Mouse (Mus musculus) stomach, embryonic 15.5 days (tissue): Measurements from ENCODE around the gene Uhmk1. TPM values are rescaled to one million over a fixed set of nuclear protein-coding genes. Genes with fewer than 3 reads are reported as not detected.

Source experiments
- ATAC-seq: fragments of 200-750 bp; cut with Nextera tagmentation; 2 replicates; pipeline ENCODE4 v1.8.0; 2017; ENCODE audit warnings: low read depth, moderate number of reproducible peaks, moderate TSS enrichment; ENCODE audit not compliant: insufficient read depth, low FRiP score
- H3K27ac ChIP-seq: fragments of 300-500 bp; sonication (generic); 2 replicates; pipeline ENCODE4 v1.5.1; 2015; ENCODE audit warnings: mild to moderate bottlenecking, inconsistent platforms
- H3K27me3 ChIP-seq: fragments of 300-500 bp; sonication (generic); replicated peaks from 2 replicates; pipeline ENCODE4 v1.6.1; 2015; ENCODE audit warnings: inconsistent platforms
- H3K36me3 ChIP-seq: fragments of 300-500 bp; sonication (generic); 2 replicates; pipeline ENCODE4 v1.6.1; 2015; ENCODE audit warnings: inconsistent platforms
- H3K4me1 ChIP-seq: fragments of 300-500 bp; sonication (generic); 2 replicates; pipeline ENCODE4 v1.6.1; 2015; ENCODE audit warnings: inconsistent platforms
- H3K4me2 ChIP-seq: fragments of 300-500 bp; sonication (generic); 2 replicates; pipeline ENCODE4 v1.6.1; 2015; ENCODE audit warnings: mild to moderate bottlenecking, inconsistent platforms
- H3K4me3 ChIP-seq: fragments of 300-500 bp; sonication (generic); replicated peaks from 2 replicates; pipeline ENCODE4 v1.5.1; 2015; ENCODE audit warnings: inconsistent platforms
- H3K9ac ChIP-seq: fragments of 300-500 bp; sonication (generic); 2 replicates; pipeline ENCODE4 v1.6.1; 2015; ENCODE audit warnings: inconsistent platforms
- H3K9me3 ChIP-seq: fragments of 300-500 bp; sonication (generic); 2 replicates; pipeline ENCODE4 v1.6.1; 2016; ENCODE audit warnings: inconsistent platforms
- WGBS: fragments of 180-500 bp; shearing (Covaris S2); methylation state at CpG from one replicate; pipeline ENCODE4 v1.1.7; 2015; 5-methylcytosine and 5-hydroxymethylcytosine counted together
- polyA plus RNA-seq: library from polyadenylated mRNA; unstranded; fragments of >200 nt; fragmentation: Nextera tagmentation; extraction: Ambion mirVana; gene quantifications from 2 replicates; pipeline ENCODE4 v1.2.1, GENCODE M21; 2015

The Uhmk1 gene
- polyA plus RNA-seq, 1 experiment from 2014 or later, result 8.0 TPM

GRCm38 (mm10) chr1:170206395-170206794 is 8.8 kb downstream of the Uhmk1 start:
- peaks cover 38% of the 10 kb centered on the region for H3K36me3 ChIP-seq
- H3K4me1 ChIP-seq, result no peaks in the 10 kb centered on the region
- no peak for ATAC-seq
- no peaks in the 10 kb centered on the region for H3K9me3 ChIP-seq
- WGBS, result 90% methylated on average over 6 of the region's 6 CpGs
- no peaks in the 10 kb centered on the region for H3K27me3 ChIP-seq
- H3K4me2 ChIP-seq, result no peak overlapping the region
- no peak overlapping the region for H3K4me3 ChIP-seq
- no peak overlapping the region for H3K9ac ChIP-seq
- H3K27ac ChIP-seq, result no peak overlapping the region

- Histone ChIP-seq H3K9me3 (no peaks in the 10 kb centered on the region), H3K9ac (no peak overlapping the region), H3K27me3 (no peaks in the 10 kb centered on the region), H3K4me2 (no peak overlapping the region), H3K36me3 (peaks cover 43% of the 10 kb centered on the region), H3K27ac (no peak overlapping the region), H3K4me3 (no peak overlapping the region), H3K4me1 (no peaks in the 10 kb centered on the region)
- no peak for ATAC-seq
- 80% methylated on average over 3 of the region's 3 CpGs for WGBS
Measured at GRCm38 (mm10) chr1:170200379-170200778, 14.8 kb downstream of the Uhmk1 start.

GRCm38 (mm10) chr1:170196211-170196610 is 19.0 kb downstream of the Uhmk1 start:
- Histone ChIP-seq H3K4me2 (no peak overlapping the region), H3K36me3 (peaks cover 49% of the 10 kb centered on the region), H3K4me3 (no peak overlapping the region), H3K4me1 (no peaks in the 10 kb centered on the region), H3K9me3 (no peaks in the 10 kb centered on the region), H3K27me3 (no peaks in the 10 kb centered on the region), H3K9ac (no peak overlapping the region), H3K27ac (no peak overlapping the region)
- WGBS, result 93% methylated on average over 8 of the region's 8 CpGs
- no peak for ATAC-seq

- Histone ChIP-seq H3K4me3 (no peak overlapping the region), H3K9ac (no peak overlapping the region), H3K36me3 (peaks cover 25% of the 10 kb centered on the region), H3K9me3 (no peaks in the 10 kb centered on the region), H3K27ac (no peak overlapping the region), H3K4me1 (no peaks in the 10 kb centered on the region), H3K4me2 (no peak overlapping the region), H3K27me3 (no peaks in the 10 kb centered on the region)
- no peak for ATAC-seq
- 95% methylated on average over 1 of the region's 1 CpGs for WGBS
Measured at GRCm38 (mm10) chr1:170191925-170192324, 23.3 kb downstream of the Uhmk1 start.

- H3K9ac ChIP-seq, result no peak overlapping the region
- no peaks in the 10 kb centered on the region for H3K27me3 ChIP-seq
- no peaks in the 10 kb centered on the region for H3K9me3 ChIP-seq
- ATAC-seq, result no peak
- H3K4me3 ChIP-seq, result no peak overlapping the region
- H3K36me3 ChIP-seq, result peaks cover 16% of the 10 kb centered on the region
- no peak overlapping the region for H3K27ac ChIP-seq
- H3K4me1 ChIP-seq, result no peaks in the 10 kb centered on the region
- WGBS, result 68% methylated on average over 4 of the region's 4 CpGs
- H3K4me2 ChIP-seq, result no peak overlapping the region
Measured at GRCm38 (mm10) chr1:170190225-170190624, 25.0 kb downstream of the Uhmk1 start.

- WGBS, result 64% methylated on average over 11 of the region's 11 CpGs
- Histone ChIP-seq H3K9ac (no peak overlapping the region), H3K27me3 (no peaks in the 10 kb centered on the region), H3K36me3 (peaks cover 8% of the 10 kb centered on the region; the same call in 1 of the 2 replicates), H3K4me1 (no peaks in the 10 kb centered on the region), H3K27ac (no peak overlapping the region), H3K9me3 (no peaks in the 10 kb centered on the region), H3K4me2 (no peak overlapping the region), H3K4me3 (no peak overlapping the region)
- ATAC-seq, result no peak
Measured at GRCm38 (mm10) chr1:170188601-170189000, 26.6 kb downstream of the Uhmk1 start.

GRCm38 (mm10) chr1:170186531-170186930 is 28.7 kb downstream of the Uhmk1 start:
- Histone ChIP-seq H3K9me3 (no peaks in the 10 kb centered on the region), H3K27ac (no peak overlapping the region), H3K4me3 (no peak overlapping the region), H3K36me3 (no peaks in the 10 kb centered on the region), H3K27me3 (no peaks in the 10 kb centered on the region), H3K4me1 (no peaks in the 10 kb centered on the region), H3K4me2 (no peak overlapping the region), H3K9ac (no peak overlapping the region)
- 70% methylated on average over 5 of the region's 5 CpGs for WGBS
- ATAC-seq, result no peak

GRCm38 (mm10) chr1:170185137-170185536 is 30.1 kb downstream of the Uhmk1 start:
- no peak overlapping the region for H3K27ac ChIP-seq
- no peaks in the 10 kb centered on the region for H3K27me3 ChIP-seq
- H3K36me3 ChIP-seq, result no peaks in the 10 kb centered on the region
- 87% methylated on average over 3 of the region's 3 CpGs for WGBS
- no peak overlapping the region for H3K9ac ChIP-seq
- no peaks in the 10 kb centered on the region for H3K4me1 ChIP-seq
- ATAC-seq, result no peak
- no peaks in the 10 kb centered on the region for H3K9me3 ChIP-seq
- H3K4me3 ChIP-seq, result no peak overlapping the region
- no peak overlapping the region for H3K4me2 ChIP-seq

- Histone ChIP-seq H3K9me3 (no peaks in the 10 kb centered on the region), H3K36me3 (no peaks in the 10 kb centered on the region), H3K9ac (no peak overlapping the region), H3K4me1 (no peaks in the 10 kb centered on the region), H3K4me3 (no peak overlapping the region), H3K27me3 (no peaks in the 10 kb centered on the region), H3K4me2 (no peak overlapping the region), H3K27ac (no peak overlapping the region)
- no peak for ATAC-seq
Measured at GRCm38 (mm10) chr1:170182706-170183105, 32.5 kb downstream of the Uhmk1 start.

GRCm38 (mm10) chr1:170176661-170177239 is 38.4 kb downstream of the Uhmk1 start:
- Histone ChIP-seq H3K9ac (no peak overlapping the region), H3K4me3 (no peak overlapping the region), H3K4me2 (no peak overlapping the region), H3K36me3 (no peaks in the 10 kb centered on the region), H3K9me3 (no peaks in the 10 kb centered on the region), H3K27me3 (no peaks in the 10 kb centered on the region), H3K4me1 (peaks cover 8% of the 10 kb centered on the region; the same call in 1 of the 2 replicates), H3K27ac (no peak overlapping the region)
- ATAC-seq, result no peak
- WGBS, result 72% methylated on average over 8 of the region's 8 CpGs

- 31% methylated on average over 6 of the region's 6 CpGs for WGBS
- Histone ChIP-seq H3K4me2 (peak overlapping the region; percentile 79; the same call in 1 of the 2 replicates), H3K4me3 (no peak overlapping the region)
Measured at GRCm38 (mm10) chr1:170175848-170176247, 39.3 kb downstream of the Uhmk1 start.

GRCm38 (mm10) chr1:170174814-170175332 is 40.3 kb downstream of the Uhmk1 start, which contains the start of gene Uap1:
TSS of gene Uap1 (minus strand) at chr1:170174957.
- no peaks in the 10 kb centered on the region for H3K27me3 ChIP-seq
- peak within 1 kb of the TSS; percentile 87 for H3K4me3 ChIP-seq
- peaks cover 8% of the 10 kb centered on the region; the same call in 1 of the 2 replicates for H3K4me1 ChIP-seq
- H3K4me2 ChIP-seq, result peak within 1 kb of the TSS; percentile 79
- H3K27ac ChIP-seq, result peak within 1 kb of the TSS; percentile 94
- no peaks in the 10 kb centered on the region for H3K9me3 ChIP-seq
- no peaks in the 10 kb centered on the region for H3K36me3 ChIP-seq
- peak within 1 kb of the TSS; percentile 78 for H3K9ac ChIP-seq
- under 1% methylated on average over 49 of the region's 52 CpGs for WGBS
- ATAC-seq, result peak; percentile 97

More at GRCm38 (mm10) chr1:170175848-170176247, 39.3 kb downstream of the Uhmk1 start:
- Histone ChIP-seq H3K9me3 (no peaks in the 10 kb centered on the region), H3K36me3 (no peaks in the 10 kb centered on the region), H3K27me3 (no peaks in the 10 kb centered on the region), H3K9ac (no peak overlapping the region), H3K4me1 (peaks cover 8% of the 10 kb centered on the region; the same call in 1 of the 2 replicates), H3K27ac (peak overlapping the region; percentile 26; the same call in 1 of the 2 replicates)
- ATAC-seq, result no peak
